Comparison of ENCODE assay signal across 23 mouse cellular contexts in genomic region chr14:103541679-103542078, GRCm38 (mm10). TPM values are rescaled to one million over a fixed set of nuclear protein-coding genes. Genes with fewer than 3 reads are reported as not detected.
DNase-seq lines count a peak whose midpoint lies in the region; ATAC-seq and TF ChIP-seq lines count a peak whose summit lies in the region.
"Had no signal": no experiment of that assay in that cellular context is flagged by ENCODE, and none has a peak within 500 bp of the region (broad histone marks: within the 10 kb centered on the region; RNA-seq: fewer than 3 reads in every experiment).

No protein-coding gene starts in this region.

- H3K9ac ChIP-seq in hindbrain, postnatal 0 days (replicated peaks; ENCODE audit: low read length), result no peak overlapping the region
- H3K9ac ChIP-seq in midbrain, embryonic 12.5 days (replicated peaks), result no peak overlapping the region
- H3K9ac ChIP-seq in midbrain, embryonic 13.5 days (replicated peaks), result no peak overlapping the region
- H3K9ac ChIP-seq in lung, postnatal 0 days (replicated peaks; ENCODE audit: low read depth), result no peak overlapping the region
- H3K9ac ChIP-seq: embryonic facial prominence, embryonic 12.5 days; forebrain, embryonic 15.5 days; heart, embryonic 12.5 days; hindbrain, embryonic 12.5 days; intestine, embryonic 15.5 days had no signal

- no peak overlapping the region for H3K4me2 ChIP-seq in hindbrain, postnatal 0 days (ENCODE audit: low read depth, low read length)
- H3K4me2 ChIP-seq in midbrain, embryonic 12.5 days (replicated peaks), result no peak overlapping the region
- no peak overlapping the region for H3K4me2 ChIP-seq in midbrain, embryonic 13.5 days (replicated peaks)
- H3K4me2 ChIP-seq in lung, postnatal 0 days (replicated peaks; ENCODE audit: low read depth, low read length), result no peak overlapping the region
- H3K4me2 ChIP-seq: embryonic facial prominence, embryonic 12.5 days; forebrain, embryonic 15.5 days; heart, embryonic 12.5 days; hindbrain, embryonic 12.5 days; intestine, embryonic 15.5 days had no signal

- no peaks in the 10 kb centered on the region for H3K36me3 ChIP-seq in hindbrain, embryonic 10.5 days
- no peaks in the 10 kb centered on the region for H3K36me3 ChIP-seq in hindbrain, postnatal 0 days (ENCODE audit: insufficient read depth, low read length)
- no peaks in the 10 kb centered on the region for H3K36me3 ChIP-seq in midbrain, embryonic 12.5 days
- H3K36me3 ChIP-seq in midbrain, embryonic 13.5 days, result no peaks in the 10 kb centered on the region
- no peaks in the 10 kb centered on the region for H3K36me3 ChIP-seq in lung, postnatal 0 days (ENCODE audit: insufficient read depth, low read length)
- H3K36me3 ChIP-seq: embryonic facial prominence, embryonic 12.5 days; forebrain, embryonic 15.5 days; G1E; heart, embryonic 12.5 days; hindbrain, embryonic 12.5 days; intestine, embryonic 15.5 days had no signal

- H3K27ac ChIP-seq in hindbrain, embryonic 10.5 days, result peak overlapping the region; percentile 75; the same call in 1 of the 2 replicates
- no peak overlapping the region for H3K27ac ChIP-seq in hindbrain, postnatal 0 days
- H3K27ac ChIP-seq in midbrain, embryonic 12.5 days (replicated peaks), result no peak overlapping the region
- H3K27ac ChIP-seq in midbrain, embryonic 13.5 days, result no peak overlapping the region
- no peak overlapping the region for H3K27ac ChIP-seq in lung, postnatal 0 days (ENCODE audit: low read length)
- H3K27ac ChIP-seq: embryonic facial prominence, embryonic 12.5 days; forebrain, embryonic 15.5 days; heart, adult 2 months; hindbrain, embryonic 12.5 days; intestine, embryonic 15.5 days had no signal

- TF ChIP-seq EP300 in lung, postnatal 0 days (IDR thresholded peaks at IDR 0.05), result no peak

- H3K4me1 ChIP-seq in hindbrain, embryonic 10.5 days (replicated peaks), result peaks cover 27% of the 10 kb centered on the region
- no peaks in the 10 kb centered on the region for H3K4me1 ChIP-seq in hindbrain, postnatal 0 days (ENCODE audit: insufficient read depth, low read length)
- H3K4me1 ChIP-seq in midbrain, embryonic 12.5 days, result peaks cover 12% of the 10 kb centered on the region
- H3K4me1 ChIP-seq in midbrain, embryonic 13.5 days (replicated peaks), result peaks cover 16% of the 10 kb centered on the region
- no peaks in the 10 kb centered on the region for H3K4me1 ChIP-seq in lung, postnatal 0 days (ENCODE audit: insufficient read depth, low read depth, low read length)
- H3K4me1 ChIP-seq: embryonic facial prominence, embryonic 12.5 days; heart, embryonic 12.5 days; intestine, embryonic 15.5 days had no signal

- no peak for TF ChIP-seq CTCF in hindbrain, postnatal 0 days (IDR thresholded peaks at IDR 0.05; ENCODE audit: low read depth)
- no peak for TF ChIP-seq CTCF in lung, postnatal 0 days (IDR thresholded peaks at IDR 0.05)

- ATAC-seq in hindbrain, postnatal 0 days, result no peak
- peak; percentile 28; the same call in 1 of the 2 replicates for ATAC-seq in midbrain, embryonic 12.5 days (ENCODE audit: low FRiP score, low read depth)
- no peak for ATAC-seq in midbrain, embryonic 13.5 days
- ATAC-seq in lung, postnatal 0 days, result no peak
- ATAC-seq: CD4-positive, CD25-positive, alpha-beta regulatory T cell, adult 4 months; forebrain, embryonic 15.5 days; intestine, embryonic 15.5 days had no signal

- no peaks in the 10 kb centered on the region for H3K27me3 ChIP-seq in hindbrain, embryonic 10.5 days (ENCODE audit: insufficient read depth, poor library complexity, severe bottlenecking)
- no peaks in the 10 kb centered on the region for H3K27me3 ChIP-seq in hindbrain, postnatal 0 days (ENCODE audit: insufficient read depth, low read length)
- H3K27me3 ChIP-seq in midbrain, embryonic 12.5 days, result no peaks in the 10 kb centered on the region
- H3K27me3 ChIP-seq in midbrain, embryonic 13.5 days, result no peaks in the 10 kb centered on the region
- no peaks in the 10 kb centered on the region for H3K27me3 ChIP-seq in lung, postnatal 0 days (replicated peaks; ENCODE audit: insufficient read depth, low read length)
- H3K27me3 ChIP-seq: forebrain, embryonic 15.5 days; heart, embryonic 12.5 days; hindbrain, embryonic 12.5 days; intestine, embryonic 15.5 days had no signal

- DNase-seq in embryo, embryonic 10 days (ENCODE audit: low spot score), result peak; percentile 40
- DNase-seq in embryo, embryonic 9.5 days (ENCODE audit: extremely low spot score), result no peak
- no peak for DNase-seq in hindbrain, embryonic 10.5 days (ENCODE audit: low spot score)
- DNase-seq in hindbrain, postnatal 0 days (ENCODE audit: low spot score), result no peak
- DNase-seq in retina, postnatal 1 day, result peak; percentile 68
- DNase-seq in lung, postnatal 0 days (ENCODE audit: low spot score), result no peak
- DNase-seq: adrenal gland, adult 8-10 months; adrenal gland, postnatal 36 days; B cell, adult 2 months; cerebellum, adult 11 months; cerebellum, adult 8-10 months; cerebellum, postnatal 25 days; gastrocnemius, postnatal 10 days; heart, adult 2 months had no signal

- WGBS in hindbrain, embryonic 10.5 days, result 35% methylated on average over 5 of the region's 5 CpGs
- 44% methylated on average over 5 of the region's 5 CpGs for WGBS in hindbrain, postnatal 0 days
- 40% methylated on average over 5 of the region's 5 CpGs for WGBS in midbrain, embryonic 12.5 days
- 45% methylated on average over 5 of the region's 5 CpGs for WGBS in midbrain, embryonic 13.5 days
- 45% methylated on average over 5 of the region's 5 CpGs for WGBS in lung, postnatal 0 days

- no peaks in the 10 kb centered on the region for H3K9me3 ChIP-seq in hindbrain, embryonic 10.5 days
- H3K9me3 ChIP-seq in hindbrain, postnatal 0 days (ENCODE audit: low read length), result no peaks in the 10 kb centered on the region
- no peaks in the 10 kb centered on the region for H3K9me3 ChIP-seq in midbrain, embryonic 12.5 days
- no peaks in the 10 kb centered on the region for H3K9me3 ChIP-seq in midbrain, embryonic 13.5 days
- no peaks in the 10 kb centered on the region for H3K9me3 ChIP-seq in lung, postnatal 0 days (ENCODE audit: low read length)
- H3K9me3 ChIP-seq: embryonic facial prominence, embryonic 12.5 days; forebrain, embryonic 15.5 days; G1E; heart, embryonic 12.5 days; hindbrain, embryonic 12.5 days; intestine, embryonic 15.5 days had no signal

- H3K4me3 ChIP-seq in hindbrain, embryonic 10.5 days, result no peak overlapping the region
- no peak overlapping the region for H3K4me3 ChIP-seq in hindbrain, postnatal 0 days (ENCODE audit: low read length)
- no peak overlapping the region for H3K4me3 ChIP-seq in midbrain, embryonic 12.5 days
- no peak overlapping the region for H3K4me3 ChIP-seq in midbrain, embryonic 13.5 days (replicated peaks)
- no peak overlapping the region for H3K4me3 ChIP-seq in lung, postnatal 0 days (ENCODE audit: low read depth, low read length)
- H3K4me3 ChIP-seq: embryonic facial prominence, embryonic 12.5 days; forebrain, embryonic 15.5 days; heart, adult 2 months; heart, embryonic 12.5 days; hindbrain, embryonic 12.5 days; intestine, embryonic 15.5 days had no signal

RNA-seq across cellular contexts. Expression of gene Scel, which starts 28.5 kb away (rescaled TPM):
- 0.16 and 0.24 TPM in 2 replicates for polyA plus RNA-seq in hindbrain, embryonic 10.5 days (2016; fragmentation: Nextera tagmentation; extraction: Ambion mirVana)
- 0.14 and 0.42 TPM in 2 replicates for total RNA-seq in hindbrain, postnatal 0 days (2014; rRNA removed)
- polyA plus RNA-seq in hindbrain, postnatal 0 days (2015; fragmentation: Nextera tagmentation; extraction: Ambion mirVana), result 0.35 and 0.44 TPM in 2 replicates
- 0.09 and 0.26 TPM in 2 replicates for polyA plus RNA-seq in midbrain, embryonic 12.5 days (2016; fragmentation: Nextera tagmentation; extraction: Ambion mirVana)
- 0.08 TPM in 1 of 2 replicates, not detected in the other for polyA plus RNA-seq in midbrain, embryonic 13.5 days (2015; fragmentation: Nextera tagmentation; extraction: Ambion mirVana)
- 8.5 and 9.5 TPM in 2 replicates for polyA plus RNA-seq in lung, postnatal 0 days (2015; fragmentation: Nextera tagmentation; extraction: Ambion mirVana)
- total RNA-seq: G1E had no signal
- polyA plus RNA-seq: forebrain, embryonic 15.5 days; G1E had no signal

Comparison
In these comparisons a context has a peak if more than half of its experiments do, and no peak if none do; other contexts are left out.
1. DNase-seq: peak in embryo, embryonic 10 days (single experiment) and retina, postnatal 1 day (single experiment); none in embryo, embryonic 9.5 days (single experiment), hindbrain, embryonic 10.5 days (single experiment), hindbrain, postnatal 0 days (single experiment) and lung, postnatal 0 days (single experiment).